Mouse (Mus musculus) ES-Bruce4 (cell line): ENCODE results near the gene Mlh1.

Experiments used
- EP300 ChIP-seq: IDR thresholded peaks from 2 replicates; pipeline ENCODE4 v1.6.1; 2011; ENCODE audit warnings: low read depth, low read length; ENCODE audit not compliant: insufficient read depth
- POLR2A ChIP-seq: IDR thresholded peaks from one replicate; pipeline ENCODE4 v1.8.1; 2011; ENCODE audit warnings: low read length; ENCODE audit not compliant: insufficient read depth

- TF ChIP-seq POLR2A (no peak), EP300 (no peak)
These were observed 48.2 kb downstream of the Mlh1 start for GRCm38 (mm10) chr9:111223406-111223805.
